Mouse (Mus musculus) erythroblast, embryonic 14.5 days (primary cell): ENCODE measurements around the gene Zfhx3. TPM values are rescaled to one million over a fixed set of nuclear protein-coding genes. Genes with fewer than 3 reads are reported as not detected.
"Not testable (repeated sequence)": the region's sequence is repeated elsewhere in the genome, so short reads cannot be mapped to it uniquely, and the experiment has no call there.

Source experiments
- H3K27me3 ChIP-seq: 2 replicates; pipeline ENCODE4 v1.6.1; 2012; ENCODE audit warnings: inconsistent platforms; ENCODE audit not compliant: control insufficient read depth
- H3K36me3 ChIP-seq: 2 replicates; pipeline ENCODE4 v1.6.1; 2012; ENCODE audit warnings: mild to moderate bottlenecking, inconsistent platforms; ENCODE audit not compliant: control insufficient read depth
- H3K4me1 ChIP-seq: 2 replicates; pipeline ENCODE4 v1.6.1; 2012; ENCODE audit warnings: inconsistent platforms; ENCODE audit not compliant: control insufficient read depth
- H3K4me3 ChIP-seq: replicated peaks from 2 replicates; pipeline ENCODE3; 2012; ENCODE audit warnings: moderate library complexity, mild to moderate bottlenecking, inconsistent platforms
- H3K9me3 ChIP-seq: 2 replicates; pipeline ENCODE4 v1.6.1; 2012; ENCODE audit warnings: low read length, inconsistent platforms, mixed read lengths; ENCODE audit not compliant: control insufficient read depth
- GATA1 ChIP-seq: IDR thresholded peaks from 2 replicates; pipeline ENCODE4 v1.6.1; 2012; ENCODE audit warnings: low read length, inconsistent platforms, mixed read lengths
- TAL1 ChIP-seq: IDR thresholded peaks from 3 replicates; pipeline ENCODE4 v1.6.1; 2012; ENCODE audit warnings: low read length, inconsistent platforms, mixed read lengths
- polyA plus RNA-seq: library from polyadenylated mRNA; stranded (reverse); fragments of >175 nt; gene quantifications from 2 replicates; pipeline ENCODE4 v1.2.3, GENCODE M21; 2012

The Zfhx3 gene
- 0.01 and 0.03 TPM in 2 replicates for polyA plus RNA-seq

GRCm38 (mm10) chr8:107941922-107942694, at the start of gene Zfhx3:
Gene Zfhx3 (plus strand): TSS chr8:107942644.
- H3K27me3 ChIP-seq: peaks cover 32% of the 10 kb centered on the region
- no peaks in the 10 kb centered on the region for H3K4me1 ChIP-seq
- no peaks in the 10 kb centered on the region; the same call in 1 of the 2 replicates for H3K9me3 ChIP-seq
- H3K4me3 ChIP-seq: no peak within 1 kb of the TSS
- H3K36me3 ChIP-seq: no peaks in the 10 kb centered on the region
- no peak for TF ChIP-seq TAL1

GRCm38 (mm10) chr8:107918984-107919383, 23.5 kb upstream of the Zfhx3 start:
- H3K9me3 ChIP-seq: no peaks in the 10 kb centered on the region
- no peak for TF ChIP-seq GATA1
- TF ChIP-seq TAL1: no peak
- no peaks in the 10 kb centered on the region for H3K36me3 ChIP-seq
- H3K4me3 ChIP-seq: no peak overlapping the region
- no peaks in the 10 kb centered on the region for H3K4me1 ChIP-seq
- H3K27me3 ChIP-seq: no peaks in the 10 kb centered on the region

GRCm38 (mm10) chr8:107926149-107926548, 16.3 kb upstream of the Zfhx3 start:
- TF ChIP-seq GATA1 (no peak), TAL1 (no peak)
- Histone ChIP-seq H3K27me3 (no peaks in the 10 kb centered on the region), H3K4me3 (no peak overlapping the region), H3K4me1 (no peaks in the 10 kb centered on the region), H3K9me3 (no peaks in the 10 kb centered on the region), H3K36me3 (no peaks in the 10 kb centered on the region)

GRCm38 (mm10) chr8:107936725-107937124, 5.7 kb upstream of the Zfhx3 start:
- Histone ChIP-seq H3K27me3 (peaks cover 2% of the 10 kb centered on the region; the same call in 1 of the 2 replicates), H3K9me3 (no peaks in the 10 kb centered on the region; the same call in 1 of the 2 replicates), H3K4me3 (no peak overlapping the region), H3K4me1 (no peaks in the 10 kb centered on the region), H3K36me3 (no peaks in the 10 kb centered on the region)
- TF ChIP-seq GATA1: no peak
- no peak for TF ChIP-seq TAL1

- not testable (repeated sequence) for H3K36me3 ChIP-seq, H3K4me3 ChIP-seq, H3K9me3 ChIP-seq, H3K4me1 ChIP-seq
- H3K27me3 ChIP-seq: peaks cover 14% of the 10 kb centered on the region
Observed at GRCm38 (mm10) chr8:107938231-107938630, 4.2 kb upstream of the Zfhx3 start.

- TF ChIP-seq GATA1 (no peak), TAL1 (no peak)
- Histone ChIP-seq H3K9me3 (no peaks in the 10 kb centered on the region; the same call in 1 of the 2 replicates), H3K27me3 (peaks cover 29% of the 10 kb centered on the region), H3K4me1 (no peaks in the 10 kb centered on the region), H3K4me3 (no peak overlapping the region), H3K36me3 (no peaks in the 10 kb centered on the region)
Observed at GRCm38 (mm10) chr8:107940181-107940580, 2.3 kb upstream of the Zfhx3 start.

GRCm38 (mm10) chr8:107942752-107943510, 487 bp downstream of the Zfhx3 start:
- H3K36me3 ChIP-seq: no peaks in the 10 kb centered on the region
- no peaks in the 10 kb centered on the region for H3K4me1 ChIP-seq
- TF ChIP-seq GATA1 (no peak), TAL1 (no peak)
- H3K9me3 ChIP-seq: no peaks in the 10 kb centered on the region; the same call in 1 of the 2 replicates
- peaks cover 32% of the 10 kb centered on the region for H3K27me3 ChIP-seq
- no peak overlapping the region for H3K4me3 ChIP-seq

- Histone ChIP-seq H3K4me1 (no peaks in the 10 kb centered on the region), H3K27me3 (peaks cover 32% of the 10 kb centered on the region), H3K9me3 (no peaks in the 10 kb centered on the region), H3K4me3 (no peak overlapping the region), H3K36me3 (no peaks in the 10 kb centered on the region)
- no peak for TF ChIP-seq GATA1
- TF ChIP-seq TAL1: no peak
Observed at GRCm38 (mm10) chr8:107943550-107944348, 1.3 kb downstream of the Zfhx3 start.
